Mouse (Mus musculus) hindbrain, embryonic 15.5 days (tissue): Measurements from ENCODE around the gene Ddost. TPM values are rescaled to one million over a fixed set of nuclear protein-coding genes. Genes with fewer than 3 reads are reported as not detected.

Experiments used
- ATAC-seq: fragments of 200-750 bp; cut with Nextera tagmentation; 2 replicates; pipeline ENCODE4 v1.8.0; 2017; ENCODE audit warnings: low read depth, moderate number of reproducible peaks, moderate TSS enrichment; ENCODE audit not compliant: low FRiP score
- H3K27ac ChIP-seq: fragments of 300-500 bp; sonication (generic); replicated peaks from 2 replicates; pipeline ENCODE4 v1.5.1; 2015; ENCODE audit warnings: mild to moderate bottlenecking, inconsistent platforms
- H3K27me3 ChIP-seq: fragments of 300-500 bp; sonication (generic); 2 replicates; pipeline ENCODE4 v1.6.1; 2015; ENCODE audit warnings: control low read depth, inconsistent platforms
- H3K36me3 ChIP-seq: fragments of 300-500 bp; sonication (generic); 2 replicates; pipeline ENCODE4 v1.6.1; 2015; ENCODE audit warnings: control low read depth, inconsistent platforms
- H3K4me1 ChIP-seq: fragments of 300-500 bp; sonication (generic); replicated peaks from 2 replicates; pipeline ENCODE4 v1.6.1; 2015; ENCODE audit warnings: control low read depth, inconsistent platforms
- H3K4me2 ChIP-seq: fragments of 300-500 bp; sonication (generic); 2 replicates; pipeline ENCODE4 v1.6.1; 2015; ENCODE audit warnings: moderate library complexity, mild to moderate bottlenecking, inconsistent platforms
- H3K4me3 ChIP-seq: fragments of 300-500 bp; sonication (generic); 2 replicates; pipeline ENCODE4 v1.5.1; 2015; ENCODE audit warnings: mild to moderate bottlenecking, inconsistent platforms
- H3K9ac ChIP-seq: fragments of 300-500 bp; sonication (generic); 2 replicates; pipeline ENCODE4 v1.6.1; 2015; ENCODE audit warnings: inconsistent platforms
- H3K9me3 ChIP-seq: fragments of 300-500 bp; sonication (generic); 2 replicates; pipeline ENCODE4 v1.6.1; 2016; ENCODE audit warnings: control low read depth, inconsistent platforms
- WGBS: fragments of 180-500 bp; shearing (Covaris S2); methylation state at CpG from one replicate; pipeline ENCODE4 v1.1.7; 2015; 5-methylcytosine and 5-hydroxymethylcytosine counted together
- polyA plus RNA-seq: library from polyadenylated mRNA; unstranded; fragments of >200 nt; fragmentation: Nextera tagmentation; extraction: Ambion mirVana; gene quantifications from 2 replicates; pipeline ENCODE4 v1.2.1, GENCODE M21; 2015

Gene Ddost
- polyA plus RNA-seq, result 210 and 220 TPM in 2 replicates

- Histone ChIP-seq H3K9ac (peak within 1 kb of the TSS; percentile 89), H3K9me3 (no peaks in the 10 kb centered on the region), H3K4me1 (peaks cover 40% of the 10 kb centered on the region), H3K27me3 (no peaks in the 10 kb centered on the region), H3K36me3 (peaks cover 4% of the 10 kb centered on the region; the same call in 1 of the 2 replicates), H3K4me3 (peak within 1 kb of the TSS; percentile 79), H3K4me2 (peak within 1 kb of the TSS; percentile 81), H3K27ac (peak within 1 kb of the TSS; percentile 82)
- WGBS, result 0% methylated on average over 64 of the region's 64 CpGs
- peak; percentile 98 for ATAC-seq
Observed at GRCm38 (mm10) chr4:138304340-138305104, at the start of gene Ddost. Ddost (plus strand) TSS chr4:138304730.

- Histone ChIP-seq H3K4me2 (no peak overlapping the region), H3K27me3 (no peaks in the 10 kb centered on the region), H3K9me3 (no peaks in the 10 kb centered on the region), H3K4me1 (peaks cover 12% of the 10 kb centered on the region), H3K9ac (no peak overlapping the region), H3K27ac (no peak overlapping the region), H3K36me3 (no peaks in the 10 kb centered on the region), H3K4me3 (no peak overlapping the region)
- no peak for ATAC-seq
- WGBS, result 80% methylated on average over 22 of the region's 22 CpGs
Observed at GRCm38 (mm10) chr4:138257116-138257687, 47.3 kb upstream of the Ddost start.

- Histone ChIP-seq H3K27me3 (no peaks in the 10 kb centered on the region), H3K27ac (no peak overlapping the region), H3K4me3 (no peak overlapping the region), H3K4me2 (no peak overlapping the region), H3K36me3 (no peaks in the 10 kb centered on the region), H3K9me3 (no peaks in the 10 kb centered on the region), H3K9ac (no peak overlapping the region), H3K4me1 (peaks cover 13% of the 10 kb centered on the region)
- WGBS, result 87% methylated on average over 7 of the region's 7 CpGs
- no peak for ATAC-seq
Observed at GRCm38 (mm10) chr4:138258663-138259062, 45.9 kb upstream of the Ddost start.

- H3K27me3 ChIP-seq, result no peaks in the 10 kb centered on the region
Observed at GRCm38 (mm10) chr4:138259482-138259881, 45.0 kb upstream of the Ddost start.

GRCm38 (mm10) chr4:138261843-138262681, 42.5 kb upstream of the Ddost start:
- peaks cover 13% of the 10 kb centered on the region for H3K4me1 ChIP-seq
- H3K27ac ChIP-seq, result peak overlapping the region; percentile 73
- ATAC-seq, result peak; percentile 92
- H3K4me3 ChIP-seq, result peak overlapping the region; percentile 58
- no peaks in the 10 kb centered on the region for H3K27me3 ChIP-seq
- H3K9me3 ChIP-seq, result no peaks in the 10 kb centered on the region
- WGBS, result under 1% methylated on average over 70 of the region's 78 CpGs
- peak overlapping the region; percentile 40 for H3K9ac ChIP-seq
- no peaks in the 10 kb centered on the region for H3K36me3 ChIP-seq
- H3K4me2 ChIP-seq, result peak overlapping the region; percentile 80

More at GRCm38 (mm10) chr4:138259482-138259881, 45.0 kb upstream of the Ddost start:
- WGBS, result 81% methylated on average over 5 of the region's 5 CpGs
- Histone ChIP-seq H3K27ac (no peak overlapping the region), H3K9me3 (no peaks in the 10 kb centered on the region), H3K9ac (no peak overlapping the region), H3K36me3 (no peaks in the 10 kb centered on the region), H3K4me2 (no peak overlapping the region), H3K4me3 (no peak overlapping the region), H3K4me1 (peaks cover 13% of the 10 kb centered on the region)
- ATAC-seq, result no peak

- no peaks in the 10 kb centered on the region for H3K36me3 ChIP-seq
- 87% methylated on average over 10 of the region's 10 CpGs for WGBS
- no peak overlapping the region for H3K4me3 ChIP-seq
- peaks cover 14% of the 10 kb centered on the region; the same call in 1 of the 2 replicates for H3K4me1 ChIP-seq
- H3K9me3 ChIP-seq, result no peaks in the 10 kb centered on the region
- no peak for ATAC-seq
- no peaks in the 10 kb centered on the region for H3K27me3 ChIP-seq
- H3K4me2 ChIP-seq, result no peak overlapping the region
- no peak overlapping the region for H3K27ac ChIP-seq
- no peak overlapping the region for H3K9ac ChIP-seq
Observed at GRCm38 (mm10) chr4:138267869-138268268, 36.7 kb upstream of the Ddost start.

- peak; percentile 74; the same call in 1 of the 2 replicates for ATAC-seq
- Histone ChIP-seq H3K4me3 (no peak overlapping the region), H3K4me2 (no peak overlapping the region), H3K4me1 (peaks cover 10% of the 10 kb centered on the region; the same call in 1 of the 2 replicates), H3K36me3 (no peaks in the 10 kb centered on the region), H3K9me3 (no peaks in the 10 kb centered on the region), H3K27me3 (no peaks in the 10 kb centered on the region), H3K27ac (peak overlapping the region; percentile 25), H3K9ac (no peak overlapping the region)
- 64% methylated on average over 14 of the region's 14 CpGs for WGBS
Observed at GRCm38 (mm10) chr4:138272011-138272997, 32.2 kb upstream of the Ddost start.

- Histone ChIP-seq H3K36me3 (no peaks in the 10 kb centered on the region), H3K9me3 (no peaks in the 10 kb centered on the region), H3K9ac (no peak overlapping the region), H3K27ac (no peak overlapping the region), H3K4me3 (no peak overlapping the region), H3K4me2 (no peak overlapping the region), H3K27me3 (no peaks in the 10 kb centered on the region), H3K4me1 (no peaks in the 10 kb centered on the region)
- no peak for ATAC-seq
- WGBS, result 73% methylated on average over 7 of the region's 7 CpGs
Observed at GRCm38 (mm10) chr4:138278346-138278745, 26.2 kb upstream of the Ddost start.

GRCm38 (mm10) chr4:138282834-138283233, 21.7 kb upstream of the Ddost start:
- Histone ChIP-seq H3K4me2 (no peak overlapping the region), H3K27me3 (no peaks in the 10 kb centered on the region), H3K27ac (no peak overlapping the region), H3K9ac (no peak overlapping the region), H3K36me3 (no peaks in the 10 kb centered on the region), H3K4me3 (no peak overlapping the region), H3K4me1 (no peaks in the 10 kb centered on the region), H3K9me3 (no peaks in the 10 kb centered on the region)
- no peak for ATAC-seq
- WGBS, result 24% methylated on average over 4 of the region's 4 CpGs

GRCm38 (mm10) chr4:138286411-138286810, 18.1 kb upstream of the Ddost start:
- H3K4me3 ChIP-seq, result no peak overlapping the region
- H3K27ac ChIP-seq, result no peak overlapping the region
- no peaks in the 10 kb centered on the region for H3K36me3 ChIP-seq
- H3K9me3 ChIP-seq, result no peaks in the 10 kb centered on the region
- H3K4me1 ChIP-seq, result no peaks in the 10 kb centered on the region
- WGBS, result 91% methylated on average over 12 of the region's 12 CpGs
- no peaks in the 10 kb centered on the region for H3K27me3 ChIP-seq
- H3K9ac ChIP-seq, result no peak overlapping the region
- ATAC-seq, result no peak
- no peak overlapping the region for H3K4me2 ChIP-seq

- Histone ChIP-seq H3K4me3 (no peak overlapping the region), H3K36me3 (no peaks in the 10 kb centered on the region), H3K27me3 (no peaks in the 10 kb centered on the region), H3K9ac (no peak overlapping the region), H3K4me1 (peaks cover 7% of the 10 kb centered on the region), H3K27ac (no peak overlapping the region), H3K4me2 (no peak overlapping the region), H3K9me3 (no peaks in the 10 kb centered on the region)
- 92% methylated on average over 7 of the region's 7 CpGs for WGBS
- ATAC-seq, result no peak
Observed at GRCm38 (mm10) chr4:138288691-138289090, 15.8 kb upstream of the Ddost start.
